Mouse (Mus musculus) testis, postnatal 10 days (tissue): Measurements from ENCODE around the gene Cdc6.

Source experiments
- DNase-seq: peaks from one replicate; pipeline ENCODE4 v3.0.0; 2021; ENCODE audit warnings: low spot score

The Cdc6 gene

GRCm38 (mm10) chr11:98961051-98961592 is 53.5 kb downstream of the Cdc6 start:
- no peak for DNase-seq

DNA sequence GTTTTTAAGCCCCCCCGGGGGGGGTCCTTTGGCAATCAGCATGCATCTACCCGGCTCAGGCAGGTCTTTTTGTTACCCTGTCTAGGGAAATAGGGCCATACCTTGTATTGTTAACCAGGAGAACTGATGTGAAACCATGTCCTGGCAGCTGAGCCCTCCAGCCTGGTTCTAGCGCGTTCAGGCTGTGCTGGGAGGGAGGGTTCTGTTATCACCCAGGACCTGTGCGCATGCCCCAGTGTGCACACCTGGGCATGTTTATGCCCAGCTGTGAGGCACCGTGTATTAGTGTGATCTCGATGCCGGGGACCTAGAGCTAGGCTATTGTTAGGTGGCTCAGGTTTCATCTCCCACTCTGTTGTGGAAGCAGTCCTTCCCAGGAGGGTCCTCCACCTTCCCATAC is 54.2 kb downstream of the Cdc6 start:
- no peak for DNase-seq

DNA sequence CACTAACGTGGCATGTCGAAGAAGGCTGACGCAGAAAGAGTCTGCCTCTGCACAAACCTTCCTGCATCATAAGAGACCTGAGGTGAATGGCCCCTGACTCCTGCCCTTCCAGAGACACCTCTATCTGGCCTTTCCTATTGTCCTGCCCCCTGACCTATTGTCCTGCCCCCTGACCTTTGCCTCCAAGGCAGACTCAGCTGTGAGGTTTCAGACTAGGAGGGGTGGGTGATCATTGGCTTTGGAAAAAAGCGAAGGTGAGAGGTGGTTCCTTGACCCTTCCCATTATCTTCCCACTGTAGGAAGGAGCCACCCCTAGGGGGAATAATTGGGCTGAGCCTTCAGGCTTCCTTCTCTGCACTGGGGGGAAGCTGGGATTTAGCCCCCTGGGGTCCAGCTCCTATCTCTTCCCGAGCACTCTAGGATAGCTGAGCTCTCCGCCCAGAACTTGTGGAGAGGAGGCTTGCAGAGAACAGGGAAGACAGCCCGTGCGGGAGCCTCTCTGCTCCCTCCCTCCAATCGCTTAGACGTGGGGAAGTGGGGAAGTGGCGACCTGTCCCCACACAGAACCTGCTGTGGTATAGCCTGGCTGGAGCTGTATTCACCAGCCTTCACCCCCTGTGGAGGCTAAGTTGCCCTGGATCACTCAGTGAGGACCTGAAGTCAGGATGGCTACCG is 55.0 kb downstream of the Cdc6 start:
- DNase-seq = no peak

GRCm38 (mm10) chr11:98963191-98964021 is 55.8 kb downstream of the Cdc6 start:
- DNase-seq = peak; percentile 92

DNA sequence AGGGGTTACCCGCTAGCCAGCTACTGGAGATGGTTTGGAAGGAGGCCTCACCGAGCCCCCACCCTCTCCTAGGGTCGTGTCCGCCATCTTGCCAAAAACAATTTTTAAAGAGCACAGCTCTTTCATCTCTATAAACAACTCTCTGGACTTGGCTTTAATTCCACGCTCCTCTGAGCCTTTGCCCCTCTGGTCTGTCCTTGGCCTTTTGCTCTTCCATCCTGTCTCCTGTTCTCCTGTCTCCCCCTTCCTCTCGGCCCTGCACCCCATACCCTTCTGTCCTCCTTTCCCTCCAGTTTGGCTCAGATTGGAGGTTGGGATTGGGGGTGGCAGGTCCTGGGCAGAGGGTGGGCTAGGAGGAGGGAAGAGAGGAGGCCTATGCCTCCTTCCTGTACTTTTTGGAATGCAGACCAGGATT is 56.6 kb downstream of the Cdc6 start:
- DNase-seq = no peak

- DNase-seq = no peak
Observed at GRCm38 (mm10) chr11:98964616-98965415, 57.2 kb downstream of the Cdc6 start.

DNA sequence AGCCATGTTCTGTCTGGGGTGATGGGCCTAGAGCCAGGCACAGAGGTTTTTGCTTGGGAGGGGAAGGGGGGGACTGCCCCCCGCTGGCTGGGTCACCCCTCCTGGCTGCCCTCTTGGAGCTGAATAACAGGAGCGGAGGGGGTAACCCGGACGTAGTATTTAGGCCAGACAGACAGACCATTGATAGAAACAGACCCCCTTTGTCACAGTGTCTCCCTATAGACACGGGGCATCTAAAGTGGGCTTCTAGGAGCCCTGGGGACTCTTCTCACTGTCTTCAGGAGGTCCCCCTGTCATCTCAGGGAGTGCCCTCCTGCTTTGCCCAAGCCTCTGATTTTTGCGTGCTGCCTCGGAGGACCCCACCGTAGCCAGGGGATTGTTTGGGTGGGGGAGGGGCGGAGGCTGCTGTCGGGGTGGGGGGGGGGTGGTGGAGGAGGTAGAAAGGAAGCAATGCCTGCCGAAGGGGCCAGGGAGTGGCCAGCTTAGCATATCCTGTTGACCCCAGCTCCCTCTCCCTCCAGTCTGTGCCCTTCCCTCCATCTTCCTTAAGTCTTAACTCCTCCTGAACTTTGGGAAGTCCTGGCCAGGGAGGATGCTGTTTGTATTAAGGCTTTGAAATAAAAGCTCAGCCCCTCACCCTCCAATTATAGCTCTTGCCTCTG is 57.9 kb downstream of the Cdc6 start:
- peak; percentile 71 for DNase-seq

- DNase-seq = peak; percentile 82
Observed at GRCm38 (mm10) chr11:98966499-98967141, 59.0 kb downstream of the Cdc6 start.

- no peak for DNase-seq
Observed at GRCm38 (mm10) chr11:98968079-98968478, 60.5 kb downstream of the Cdc6 start.

GRCm38 (mm10) chr11:98968716-98969495 is 61.3 kb downstream of the Cdc6 start:
- DNase-seq = no peak

- no peak for DNase-seq
Observed at GRCm38 (mm10) chr11:98969496-98969927, 61.9 kb downstream of the Cdc6 start.

- peak; percentile 78 for DNase-seq
Observed at GRCm38 (mm10) chr11:98970191-98970925, 62.8 kb downstream of the Cdc6 start.

- DNase-seq = peak; percentile 83
Observed at GRCm38 (mm10) chr11:98971316-98972031, 63.9 kb downstream of the Cdc6 start.

DNA sequence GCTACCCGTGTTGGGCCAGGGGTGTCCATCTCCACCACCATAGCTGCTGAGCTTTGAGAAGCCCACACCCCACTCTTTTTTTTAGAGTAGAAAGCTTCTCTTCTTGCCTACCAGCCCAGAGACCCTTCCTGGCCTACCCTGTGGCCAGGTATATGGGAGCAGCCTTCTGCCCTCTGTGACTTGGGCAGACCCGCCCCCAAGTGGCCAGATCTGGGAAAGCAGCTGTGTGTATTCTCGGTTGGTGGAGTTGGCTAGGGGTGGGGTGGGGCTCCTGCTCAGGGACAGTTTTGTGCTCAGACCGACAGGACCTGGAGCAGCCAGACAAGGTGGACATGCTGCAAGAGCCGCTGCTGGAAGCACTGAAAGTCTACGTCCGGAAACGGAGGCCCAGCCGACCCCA is 64.6 kb downstream of the Cdc6 start:
- peak; percentile 94 for DNase-seq

- no peak for DNase-seq
Observed at GRCm38 (mm10) chr11:98972801-98973360, 65.3 kb downstream of the Cdc6 start.
